Mouse (Mus musculus) liver, embryonic 16.5 days (tissue): ENCODE measurements around the gene Prpf4. TPM values are rescaled to one million over a fixed set of nuclear protein-coding genes. Genes with fewer than 3 reads are reported as not detected.

Experiments
- ATAC-seq: fragments of 200-750 bp; cut with Nextera tagmentation; 2 replicates; pipeline ENCODE4 v1.8.0; 2017; ENCODE audit warnings: low read depth, mild to moderate bottlenecking, moderate number of reproducible peaks, moderate library complexity
- H3K27ac ChIP-seq: fragments of 300-500 bp; sonication (generic); 2 replicates; pipeline ENCODE4 v1.5.1; 2014; ENCODE audit warnings: mild to moderate bottlenecking, low read length
- H3K27me3 ChIP-seq: fragments of 300-500 bp; sonication (generic); 2 replicates; pipeline ENCODE4 v1.6.1; 2014; ENCODE audit warnings: low read depth, low read length, mixed read lengths; ENCODE audit not compliant: control insufficient read depth, insufficient read depth
- H3K36me3 ChIP-seq: fragments of 300-500 bp; sonication (generic); 2 replicates; pipeline ENCODE4 v1.6.1; 2014; ENCODE audit warnings: mild to moderate bottlenecking; ENCODE audit not compliant: control insufficient read depth, insufficient read depth
- H3K4me1 ChIP-seq: fragments of 300-500 bp; sonication (generic); 2 replicates; pipeline ENCODE4 v1.6.1; 2014; ENCODE audit warnings: low read depth, low read length, mixed read lengths; ENCODE audit not compliant: control insufficient read depth
- H3K4me2 ChIP-seq: fragments of 300-500 bp; sonication (generic); 2 replicates; pipeline ENCODE4 v1.6.1; 2014; ENCODE audit warnings: low read depth, low read length, mixed read lengths
- H3K4me3 ChIP-seq: fragments of 300-500 bp; sonication (generic); 2 replicates; pipeline ENCODE4 v1.5.1; 2014; ENCODE audit warnings: low read depth, mild to moderate bottlenecking, low read length
- H3K9ac ChIP-seq: fragments of 300-500 bp; sonication (generic); 2 replicates; pipeline ENCODE4 v1.6.1; 2014; ENCODE audit warnings: low read depth, low read length
- H3K9me3 ChIP-seq: fragments of 300-500 bp; sonication (generic); replicated peaks from 2 replicates; pipeline ENCODE4 v1.6.1; 2016; ENCODE audit warnings: low read length; ENCODE audit not compliant: control insufficient read depth
- WGBS: fragments of 180-500 bp; shearing (Covaris S2); extraction: QIAGEN DNeasy Blood & Tissue Kit; methylation state at CpG from one replicate; pipeline ENCODE4 v1.1.7; 2014; ENCODE audit not compliant: insufficient replicate concordance; 5-methylcytosine and 5-hydroxymethylcytosine counted together
- polyA plus RNA-seq: library from polyadenylated mRNA; unstranded; fragments of >200 nt; fragmentation: Nextera tagmentation; extraction: Ambion mirVana; gene quantifications from 2 replicates; pipeline ENCODE4 v1.2.1, GENCODE M21; 2015

Gene Prpf4
- polyA plus RNA-seq, 1 experiment from 2014 or later, result 8.4 TPM

- Histone ChIP-seq H3K4me3 (no peak overlapping the region), H3K36me3 (peaks cover 38% of the 10 kb centered on the region), H3K4me2 (no peak overlapping the region), H3K4me1 (peaks cover 1% of the 10 kb centered on the region; the same call in 1 of the 2 replicates), H3K9ac (no peak overlapping the region), H3K27ac (no peak overlapping the region), H3K9me3 (no peaks in the 10 kb centered on the region), H3K27me3 (no peaks in the 10 kb centered on the region)
- no peak for ATAC-seq
- 88% methylated on average over 4 of the region's 4 CpGs for WGBS
These were observed 17.3 kb downstream of the Prpf4 start for GRCm38 (mm10) chr4:62425891-62426290.

DNA sequence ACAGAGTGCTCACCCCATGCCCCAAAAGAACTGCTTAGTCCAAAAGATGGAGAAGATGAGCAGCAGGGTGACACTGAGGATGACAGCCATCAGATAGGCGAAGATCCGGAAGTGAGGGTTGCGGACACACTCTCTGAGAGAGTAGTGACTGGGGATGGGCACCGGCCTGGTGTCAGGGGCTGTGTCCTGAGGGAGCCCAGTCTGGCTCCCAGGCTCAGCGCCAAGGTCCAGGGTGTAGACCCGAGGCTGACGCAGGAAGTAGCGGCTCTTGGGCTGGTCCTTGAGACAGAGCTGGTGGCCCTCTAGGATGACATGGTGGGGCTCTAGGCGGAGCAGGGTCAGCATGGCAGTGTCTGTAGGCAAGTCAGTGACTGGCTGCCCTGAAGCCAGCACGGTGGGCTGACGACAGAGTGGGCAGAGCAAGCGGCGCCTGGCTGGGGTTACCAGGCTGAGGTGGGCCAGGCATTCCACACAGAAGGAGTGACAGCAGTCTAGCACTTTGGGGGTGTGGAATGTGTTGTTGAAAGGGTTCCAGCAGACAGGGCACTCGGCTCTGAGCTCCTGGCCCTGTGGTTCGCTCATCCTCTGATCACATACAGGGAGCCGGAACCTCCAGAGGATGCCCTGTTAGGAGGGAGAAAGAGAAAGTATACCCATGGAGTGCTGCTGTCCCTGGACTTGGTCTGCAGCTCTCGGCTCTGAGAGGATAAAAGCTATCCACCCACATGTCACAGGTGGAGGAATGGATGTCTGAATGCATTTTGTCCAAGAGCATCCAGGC, 19.6 kb downstream of the Prpf4 start:
- Histone ChIP-seq H3K4me2 (no peak overlapping the region), H3K27ac (no peak overlapping the region), H3K9ac (no peak overlapping the region), H3K9me3 (no peaks in the 10 kb centered on the region), H3K27me3 (no peaks in the 10 kb centered on the region), H3K4me1 (peaks cover 13% of the 10 kb centered on the region), H3K36me3 (peaks cover 18% of the 10 kb centered on the region), H3K4me3 (no peak overlapping the region)
- 69% methylated on average over 17 of the region's 17 CpGs for WGBS
- peak; percentile 15; the same call in 1 of the 2 replicates for ATAC-seq

- no peaks in the 10 kb centered on the region for H3K9me3 ChIP-seq
- peaks cover 6% of the 10 kb centered on the region; the same call in 1 of the 2 replicates for H3K36me3 ChIP-seq
- no peak overlapping the region for H3K27ac ChIP-seq
- 71% methylated on average over 9 of the region's 9 CpGs for WGBS
- ATAC-seq, result no peak
- H3K4me3 ChIP-seq, result no peak overlapping the region
- no peaks in the 10 kb centered on the region for H3K27me3 ChIP-seq
- H3K9ac ChIP-seq, result no peak overlapping the region
- peaks cover 13% of the 10 kb centered on the region for H3K4me1 ChIP-seq
- H3K4me2 ChIP-seq, result no peak overlapping the region
These were observed 21.0 kb downstream of the Prpf4 start for GRCm38 (mm10) chr4:62429616-62430015.

- H3K36me3 ChIP-seq, result no peaks in the 10 kb centered on the region
- H3K4me3 ChIP-seq, result no peak overlapping the region
- peaks cover 13% of the 10 kb centered on the region for H3K4me1 ChIP-seq
- H3K4me2 ChIP-seq, result no peak overlapping the region
- no peak overlapping the region for H3K9ac ChIP-seq
- ATAC-seq, result no peak
- H3K27me3 ChIP-seq, result no peaks in the 10 kb centered on the region
- no peaks in the 10 kb centered on the region for H3K9me3 ChIP-seq
- H3K27ac ChIP-seq, result no peak overlapping the region
These were observed 22.1 kb downstream of the Prpf4 start for GRCm38 (mm10) chr4:62430678-62431077.

GRCm38 (mm10) chr4:62431522-62431921, 22.9 kb downstream of the Prpf4 start:
- Histone ChIP-seq H3K4me1 (peaks cover 13% of the 10 kb centered on the region), H3K9ac (no peak overlapping the region), H3K36me3 (no peaks in the 10 kb centered on the region), H3K4me3 (no peak overlapping the region), H3K4me2 (no peak overlapping the region), H3K27me3 (no peaks in the 10 kb centered on the region), H3K9me3 (no peaks in the 10 kb centered on the region), H3K27ac (peak overlapping the region; percentile 52)
- ATAC-seq, result peak; percentile 80
- 30% methylated on average over 4 of the region's 4 CpGs for WGBS

GRCm38 (mm10) chr4:62433939-62434870, 25.6 kb downstream of the Prpf4 start:
- Histone ChIP-seq H3K9ac (no peak overlapping the region), H3K27ac (no peak overlapping the region), H3K4me2 (no peak overlapping the region), H3K36me3 (no peaks in the 10 kb centered on the region), H3K4me3 (no peak overlapping the region), H3K27me3 (no peaks in the 10 kb centered on the region), H3K9me3 (no peaks in the 10 kb centered on the region), H3K4me1 (peaks cover 13% of the 10 kb centered on the region)
- WGBS, result 67% methylated on average over 7 of the region's 7 CpGs
- ATAC-seq, result no peak

GRCm38 (mm10) chr4:62435081-62435480, 26.5 kb downstream of the Prpf4 start, which contains the start of gene Rnf183:
Gene Rnf183 (minus strand): TSS chr4:62435252.
- ATAC-seq, result no peak
- Histone ChIP-seq H3K9me3 (no peaks in the 10 kb centered on the region), H3K4me3 (no peak within 1 kb of the TSS), H3K27ac (no peak within 1 kb of the TSS), H3K4me1 (peaks cover 13% of the 10 kb centered on the region), H3K4me2 (no peak within 1 kb of the TSS), H3K36me3 (no peaks in the 10 kb centered on the region), H3K9ac (no peak within 1 kb of the TSS), H3K27me3 (no peaks in the 10 kb centered on the region)
- 69% methylated on average over 6 of the region's 6 CpGs for WGBS

GRCm38 (mm10) chr4:62437256-62437778, 28.7 kb downstream of the Prpf4 start:
- ATAC-seq, result no peak
- Histone ChIP-seq H3K4me2 (no peak overlapping the region), H3K27me3 (no peaks in the 10 kb centered on the region), H3K27ac (no peak overlapping the region), H3K4me3 (no peak overlapping the region), H3K36me3 (no peaks in the 10 kb centered on the region), H3K9me3 (no peaks in the 10 kb centered on the region), H3K4me1 (peaks cover 1% of the 10 kb centered on the region), H3K9ac (no peak overlapping the region)
- WGBS, result 62% methylated on average over 3 of the region's 3 CpGs
